Mouse (Mus musculus): ENCODE data around the gene Il1f8. TPM values are rescaled to one million over a fixed set of nuclear protein-coding genes. Genes with fewer than 3 reads are reported as not detected.
"Not testable (repeated sequence)": the region's sequence is repeated elsewhere in the genome, so short reads cannot be mapped to it uniquely, and the experiment has no call there.

Il1f8 gene
- polyA plus RNA-seq (2014; fragmentation: Nextera tagmentation; extraction: Ambion mirVana) = not detected in 2 replicates

DNA sequence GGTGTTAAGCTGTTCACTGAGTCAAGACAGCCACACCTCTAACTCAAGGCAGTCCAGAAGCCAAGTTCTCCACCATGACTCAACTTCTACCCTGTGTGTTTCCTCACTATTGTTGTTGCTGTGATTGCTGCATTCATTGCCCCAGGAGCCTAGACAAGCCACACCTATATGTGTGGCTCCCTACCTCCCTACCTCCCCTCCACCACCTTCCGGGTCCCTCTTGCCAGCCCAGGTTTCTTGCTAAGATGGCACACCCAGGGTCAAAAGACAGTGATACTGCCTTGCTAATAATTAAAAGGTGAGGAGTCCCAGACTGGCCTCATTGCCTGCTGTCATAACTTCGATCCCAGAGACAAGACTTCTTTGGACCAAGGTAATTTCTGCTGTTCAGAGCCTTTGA, at the start of gene Il1f8:
Il1f8 (plus strand) TSS at position 301 of the 400 bp plus-strand sequence.
- WGBS = 79% methylated on average over 2 of the region's 2 CpGs
- Histone ChIP-seq H3K27ac (ENCODE audit: low read length) (no peak within 1 kb of the TSS), H3K27me3 (ENCODE audit: control insufficient read depth, insufficient read depth, low read length) (no peaks in the 10 kb centered on the region), H3K4me2 (replicated peaks; ENCODE audit: low read depth, low read length) (no peak within 1 kb of the TSS), H3K9me3 (ENCODE audit: control insufficient read depth, low read depth, low read length) (no peaks in the 10 kb centered on the region), H3K4me1 (ENCODE audit: control insufficient read depth, insufficient read depth, low read length) (no peaks in the 10 kb centered on the region), H3K4me3 (ENCODE audit: low read depth, low read length) (no peak within 1 kb of the TSS), H3K36me3 (ENCODE audit: control insufficient read depth, insufficient read depth, low read length) (no peaks in the 10 kb centered on the region), H3K9ac (replicated peaks; ENCODE audit: low read depth, low read length) (no peak within 1 kb of the TSS)
- no peak for ATAC-seq (ENCODE audit: insufficient number of reproducible peaks, insufficient read depth, low FRiP score, low read depth)

DNA sequence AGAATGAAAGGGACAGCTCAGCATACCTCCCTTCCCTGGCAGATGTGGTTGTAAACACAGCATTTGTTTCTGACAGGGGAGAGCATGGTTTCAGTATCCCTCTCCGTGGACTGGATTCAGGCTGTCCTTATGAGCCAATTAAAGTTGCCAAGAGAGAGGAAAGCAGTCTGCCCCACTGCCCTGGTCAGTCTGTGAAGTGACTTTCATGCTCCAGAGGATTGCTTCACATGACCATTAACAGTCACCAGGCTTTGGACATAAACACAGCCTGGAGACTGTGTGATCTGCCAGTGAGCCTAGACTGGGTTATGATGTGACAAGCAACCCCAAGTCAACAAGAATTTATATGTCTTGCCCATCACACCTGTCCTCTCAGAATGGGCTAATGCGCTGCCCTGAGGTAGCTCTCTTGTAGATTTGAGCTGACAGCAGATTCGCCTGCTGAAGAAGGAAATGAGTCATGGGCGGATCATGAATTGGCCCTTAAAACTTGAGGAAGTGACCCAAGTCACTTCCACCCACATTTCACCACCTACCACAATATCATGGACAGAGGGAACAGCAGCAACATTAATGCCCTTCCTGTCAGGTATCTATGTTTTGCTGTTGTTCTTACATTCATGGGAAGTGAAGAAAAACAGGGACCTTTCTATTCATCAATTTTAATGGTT, 49.2 kb upstream of the Il1f8 start:
- Histone ChIP-seq H3K4me2 (replicated peaks; ENCODE audit: low read depth, low read length) (no peak overlapping the region), H3K27ac (ENCODE audit: low read length) (no peak overlapping the region), H3K27me3 (ENCODE audit: control insufficient read depth, insufficient read depth, low read length) (no peaks in the 10 kb centered on the region), H3K36me3 (ENCODE audit: control insufficient read depth, insufficient read depth, low read length) (no peaks in the 10 kb centered on the region), H3K4me3 (ENCODE audit: low read depth, low read length) (no peak overlapping the region), H3K9me3 (ENCODE audit: control insufficient read depth, low read depth, low read length) (no peaks in the 10 kb centered on the region), H3K4me1 (ENCODE audit: control insufficient read depth, insufficient read depth, low read length) (no peaks in the 10 kb centered on the region), H3K9ac (replicated peaks; ENCODE audit: low read depth, low read length) (no peak overlapping the region)
- no peak for ATAC-seq (ENCODE audit: insufficient number of reproducible peaks, insufficient read depth, low FRiP score, low read depth)
- WGBS = 73% methylated on average over 4 of the region's 4 CpGs

DNA sequence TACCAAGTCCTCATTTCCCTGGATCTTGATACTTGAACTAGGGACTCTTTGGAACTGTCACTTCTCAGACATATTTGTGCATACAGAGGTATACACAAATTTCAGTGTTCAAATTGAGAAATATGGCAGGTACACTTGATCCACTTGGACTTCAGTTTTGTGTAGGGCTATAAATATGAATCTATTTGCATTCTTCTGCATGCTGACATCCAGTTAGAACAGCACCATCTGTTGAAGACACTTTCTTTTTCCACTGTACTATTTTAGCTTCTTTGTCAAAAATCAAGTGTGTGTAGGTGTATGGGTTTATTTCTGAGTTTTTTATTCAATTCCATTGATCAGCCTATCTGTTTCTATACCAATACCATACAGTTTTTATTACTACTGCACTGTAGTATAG, 43.9 kb upstream of the Il1f8 start:
- H3K4me1 ChIP-seq (ENCODE audit: control insufficient read depth, insufficient read depth, low read length) = no peaks in the 10 kb centered on the region
- no peaks in the 10 kb centered on the region for H3K9me3 ChIP-seq (ENCODE audit: control insufficient read depth, low read depth, low read length)
- no peaks in the 10 kb centered on the region for H3K27me3 ChIP-seq (ENCODE audit: control insufficient read depth, insufficient read depth, low read length)
- no peak overlapping the region for H3K27ac ChIP-seq (ENCODE audit: low read length)
- ATAC-seq (ENCODE audit: insufficient number of reproducible peaks, insufficient read depth, low FRiP score, low read depth) = no peak
- H3K4me3 ChIP-seq (ENCODE audit: low read depth, low read length) = no peak overlapping the region
- H3K4me2 ChIP-seq (replicated peaks; ENCODE audit: low read depth, low read length) = no peak overlapping the region
- H3K9ac ChIP-seq (replicated peaks; ENCODE audit: low read depth, low read length) = no peak overlapping the region
- H3K36me3 ChIP-seq (ENCODE audit: control insufficient read depth, insufficient read depth, low read length) = no peaks in the 10 kb centered on the region

DNA sequence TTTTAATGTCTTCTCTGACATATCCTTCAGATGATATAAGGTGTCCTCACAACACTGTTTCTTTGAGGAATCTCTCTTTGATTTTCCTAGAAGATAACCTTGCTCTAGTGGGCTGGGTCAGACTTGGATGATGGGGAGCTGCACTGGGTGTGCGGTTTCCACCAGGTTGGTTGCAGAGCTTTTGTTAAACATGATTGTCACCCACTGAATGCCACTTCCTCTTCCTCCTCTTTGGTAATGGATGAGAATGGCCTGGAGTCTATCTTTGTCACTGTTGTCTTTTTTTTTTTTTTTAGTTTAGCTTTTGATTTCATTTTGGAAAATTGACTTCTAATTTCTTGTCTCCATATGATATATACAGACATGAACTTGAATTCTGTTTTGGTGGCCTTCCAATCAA, 18.6 kb upstream of the Il1f8 start:
- H3K4me3 ChIP-seq (ENCODE audit: low read depth, low read length) = no peak overlapping the region
- H3K4me2 ChIP-seq (replicated peaks; ENCODE audit: low read depth, low read length) = no peak overlapping the region
- no peaks in the 10 kb centered on the region for H3K9me3 ChIP-seq (ENCODE audit: control insufficient read depth, low read depth, low read length)
- H3K9ac ChIP-seq (replicated peaks; ENCODE audit: low read depth, low read length) = no peak overlapping the region
- no peak for ATAC-seq (ENCODE audit: insufficient number of reproducible peaks, insufficient read depth, low FRiP score, low read depth)
- H3K27me3 ChIP-seq (ENCODE audit: control insufficient read depth, insufficient read depth, low read length) = no peaks in the 10 kb centered on the region
- 85% methylated on average over 1 of the region's 1 CpGs for WGBS
- no peaks in the 10 kb centered on the region for H3K36me3 ChIP-seq (ENCODE audit: control insufficient read depth, insufficient read depth, low read length)
- no peak overlapping the region for H3K27ac ChIP-seq (ENCODE audit: low read length)
- no peaks in the 10 kb centered on the region for H3K4me1 ChIP-seq (ENCODE audit: control insufficient read depth, insufficient read depth, low read length)

DNA sequence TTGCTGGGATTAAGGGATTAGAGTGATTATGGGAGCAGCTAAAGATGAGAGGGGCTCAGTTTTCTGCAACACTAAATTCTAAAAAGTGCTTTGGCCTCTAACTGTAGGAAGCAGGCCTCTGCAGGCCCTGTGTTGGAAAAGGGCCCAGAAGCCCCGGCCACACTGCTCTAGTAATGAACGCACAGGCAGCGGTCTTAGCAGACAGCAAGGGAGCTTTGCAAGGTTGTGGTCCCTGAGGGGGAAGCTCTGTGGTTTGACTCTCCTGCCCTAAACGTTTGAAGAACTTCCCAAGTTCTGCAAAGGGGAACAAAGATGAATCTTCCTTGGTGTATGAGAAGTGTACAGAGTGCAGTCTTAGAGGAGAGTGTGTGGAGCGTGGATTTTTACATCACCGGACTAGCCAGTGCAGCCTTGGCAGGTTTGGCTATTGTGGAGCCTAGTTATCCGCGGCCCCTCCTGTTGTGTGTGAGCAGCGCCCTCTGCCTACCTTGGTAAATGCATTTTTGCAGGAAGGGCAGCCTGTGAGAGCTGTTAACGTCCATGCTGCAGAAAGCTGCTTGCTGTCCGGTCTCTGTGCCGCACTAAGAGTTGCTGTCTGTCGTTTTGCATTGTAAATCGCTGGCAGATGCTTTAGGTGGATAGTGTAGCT, 28.8 kb downstream of the Il1f8 start:
- H3K4me1 ChIP-seq (ENCODE audit: control insufficient read depth, insufficient read depth, low read length); H3K27me3 ChIP-seq (ENCODE audit: control insufficient read depth, insufficient read depth, low read length); H3K36me3 ChIP-seq (ENCODE audit: control insufficient read depth, insufficient read depth, low read length); H3K4me3 ChIP-seq (ENCODE audit: low read depth, low read length); H3K9me3 ChIP-seq (ENCODE audit: control insufficient read depth, low read depth, low read length); H3K27ac ChIP-seq (ENCODE audit: low read length); H3K9ac ChIP-seq (replicated peaks; ENCODE audit: low read depth, low read length); H3K4me2 ChIP-seq (replicated peaks; ENCODE audit: low read depth, low read length): not testable (repeated sequence)
- WGBS = 18% methylated on average over 14 of the region's 14 CpGs
- peak; percentile 46; the same call in 1 of the 2 replicates for ATAC-seq (ENCODE audit: insufficient number of reproducible peaks, insufficient read depth, low FRiP score, low read depth)

DNA sequence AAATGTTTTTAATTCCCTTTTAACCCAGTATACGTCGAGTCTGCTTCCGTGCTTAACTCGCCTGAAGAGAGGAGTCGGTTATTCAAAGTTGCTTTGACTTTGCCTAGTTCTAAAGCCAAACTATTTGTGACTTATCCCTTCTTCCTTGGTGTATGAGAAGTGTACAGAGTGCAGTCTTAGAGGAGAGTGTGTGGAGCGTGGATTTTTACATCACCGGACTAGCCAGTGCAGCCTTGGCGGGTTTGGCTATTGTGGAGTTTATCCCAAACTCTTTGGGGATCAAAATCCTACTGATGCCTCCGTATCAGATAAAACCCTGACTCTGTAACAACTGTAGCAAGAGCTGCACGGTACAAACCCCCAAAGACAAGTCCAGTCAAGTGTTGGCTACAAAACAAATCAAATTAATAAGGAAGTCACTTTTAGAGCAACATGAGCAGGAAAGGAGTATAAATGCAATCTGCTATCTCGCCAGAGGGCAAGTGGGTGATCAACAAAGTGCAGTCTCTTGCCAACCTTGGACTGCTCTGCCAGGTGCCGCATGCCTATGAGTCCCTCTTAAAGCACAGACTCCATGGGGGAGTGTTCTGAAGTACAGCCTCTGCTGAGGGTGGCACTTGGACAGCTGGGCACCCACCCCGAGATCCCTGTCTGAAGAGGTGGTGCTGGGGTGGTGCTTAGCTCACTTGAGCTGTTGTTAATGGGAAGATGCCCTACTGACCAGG, 29.6 kb downstream of the Il1f8 start:
- H3K4me1 ChIP-seq (ENCODE audit: control insufficient read depth, insufficient read depth, low read length); H3K4me2 ChIP-seq (replicated peaks; ENCODE audit: low read depth, low read length); H3K9me3 ChIP-seq (ENCODE audit: control insufficient read depth, low read depth, low read length); ATAC-seq (ENCODE audit: insufficient number of reproducible peaks, insufficient read depth, low FRiP score, low read depth); H3K9ac ChIP-seq (replicated peaks; ENCODE audit: low read depth, low read length); H3K4me3 ChIP-seq (ENCODE audit: low read depth, low read length); H3K36me3 ChIP-seq (ENCODE audit: control insufficient read depth, insufficient read depth, low read length); H3K27me3 ChIP-seq (ENCODE audit: control insufficient read depth, insufficient read depth, low read length); H3K27ac ChIP-seq (ENCODE audit: low read length): not testable (repeated sequence)
- 54% methylated on average over 13 of the region's 13 CpGs for WGBS

DNA sequence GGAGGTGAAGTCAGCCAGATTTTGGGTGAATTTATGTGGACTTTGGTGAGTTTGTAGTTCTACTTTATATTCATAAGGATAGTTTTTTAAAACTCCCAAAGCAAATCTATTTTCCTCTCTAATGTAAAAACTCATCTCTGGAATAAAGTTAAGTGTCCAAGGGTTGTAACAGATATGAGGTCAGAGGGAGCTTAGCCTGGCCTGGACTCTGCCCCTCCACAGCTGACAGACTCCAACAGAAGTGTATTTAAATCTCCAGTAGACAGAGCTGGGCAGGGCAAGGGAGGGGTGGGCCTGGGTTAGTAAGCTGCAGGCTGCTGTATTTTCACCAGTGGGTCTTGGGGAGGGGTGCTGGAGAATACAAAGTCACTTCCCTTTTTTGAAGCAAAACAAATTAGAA, 31.1 kb downstream of the Il1f8 start:
- not testable (repeated sequence) for H3K9me3 ChIP-seq (ENCODE audit: control insufficient read depth, low read depth, low read length); H3K4me2 ChIP-seq (replicated peaks; ENCODE audit: low read depth, low read length); H3K27me3 ChIP-seq (ENCODE audit: control insufficient read depth, insufficient read depth, low read length); H3K27ac ChIP-seq (ENCODE audit: low read length); H3K9ac ChIP-seq (replicated peaks; ENCODE audit: low read depth, low read length); H3K36me3 ChIP-seq (ENCODE audit: control insufficient read depth, insufficient read depth, low read length); H3K4me1 ChIP-seq (ENCODE audit: control insufficient read depth, insufficient read depth, low read length); H3K4me3 ChIP-seq (ENCODE audit: low read depth, low read length); ATAC-seq (ENCODE audit: insufficient number of reproducible peaks, insufficient read depth, low FRiP score, low read depth)

DNA sequence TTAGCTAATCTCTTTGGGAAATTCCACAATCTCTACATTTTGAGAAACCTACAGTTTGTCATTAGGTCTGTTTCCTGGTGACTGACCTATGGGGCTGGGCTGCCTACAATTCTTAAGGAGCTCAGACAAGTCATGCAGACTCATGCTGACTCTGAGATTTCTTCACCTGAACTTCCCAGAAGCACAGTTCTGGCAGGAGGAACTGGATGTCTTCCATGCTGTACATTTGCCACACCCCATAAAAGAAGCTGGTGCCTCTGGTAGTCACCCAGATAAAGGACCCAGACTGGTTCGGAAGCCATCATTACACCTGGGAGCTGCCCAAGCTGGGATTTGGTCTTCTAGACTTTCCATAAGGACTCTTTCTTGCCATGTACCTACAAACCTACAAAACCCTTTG, 33.2 kb downstream of the Il1f8 start, which contains the start of gene Il1f9:
Il1f9 (plus strand) TSS at position 301 of the 400 bp plus-strand sequence.
- no peak for ATAC-seq (ENCODE audit: insufficient number of reproducible peaks, insufficient read depth, low FRiP score, low read depth)
- H3K4me3 ChIP-seq (ENCODE audit: low read depth, low read length) = no peak within 1 kb of the TSS

More for the DNA sequence above, 33.2 kb downstream of the Il1f8 start, which contains the start of gene Il1f9:
- no peaks in the 10 kb centered on the region for H3K27me3 ChIP-seq (ENCODE audit: control insufficient read depth, insufficient read depth, low read length)
- H3K36me3 ChIP-seq (ENCODE audit: control insufficient read depth, insufficient read depth, low read length) = no peaks in the 10 kb centered on the region
- no peaks in the 10 kb centered on the region for H3K4me1 ChIP-seq (ENCODE audit: control insufficient read depth, insufficient read depth, low read length)
- H3K9me3 ChIP-seq (ENCODE audit: control insufficient read depth, low read depth, low read length) = no peaks in the 10 kb centered on the region
- 93% methylated on average over 1 of the region's 1 CpGs for WGBS
- H3K4me2 ChIP-seq (replicated peaks; ENCODE audit: low read depth, low read length) = no peak within 1 kb of the TSS
- H3K9ac ChIP-seq (replicated peaks; ENCODE audit: low read depth, low read length) = no peak within 1 kb of the TSS
- H3K27ac ChIP-seq (ENCODE audit: low read length) = no peak within 1 kb of the TSS

Measured in stomach, embryonic 14.5 days (tissue).